Mouse (Mus musculus): ENCODE data around the gene Nat8f2.
"Not testable (repeated sequence)": the region's sequence is repeated elsewhere in the genome, so short reads cannot be mapped to it uniquely, and the experiment has no call there.

The Nat8f2 gene

DNA sequence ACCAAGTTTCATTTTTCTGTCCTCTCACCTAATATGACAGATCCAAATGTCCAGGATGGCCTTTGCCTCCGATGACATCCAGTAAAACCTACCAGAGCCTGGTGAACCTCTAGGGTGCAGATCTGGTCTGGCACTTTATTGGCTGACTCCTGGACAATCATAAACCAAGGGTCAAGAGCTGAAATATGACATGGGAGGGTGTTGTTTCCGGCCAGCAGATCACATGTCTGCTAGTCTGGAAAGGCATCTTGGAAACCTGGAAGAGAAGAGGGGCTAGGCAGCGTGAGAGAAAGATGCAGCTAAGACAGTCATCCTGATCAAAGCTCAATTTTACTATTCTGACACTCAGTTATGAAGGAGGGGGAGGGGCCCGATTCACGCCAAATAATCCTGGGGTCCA is at the start of gene Nat8f2:
Nat8f2 (minus strand) TSS at position 153 of the 400 bp plus-strand sequence.
- not testable (repeated sequence) for DNase-seq (ENCODE audit: low read depth, low spot score)

- not testable (repeated sequence) for DNase-seq (ENCODE audit: low read depth, low spot score)
Observed at GRCm38 (mm10) chr6:85918341-85918740, 49.4 kb upstream of the Nat8f2 start.

GRCm38 (mm10) chr6:85916596-85916995 is 47.6 kb upstream of the Nat8f2 start:
- DNase-seq (ENCODE audit: low read depth, low spot score), result no peak

DNA sequence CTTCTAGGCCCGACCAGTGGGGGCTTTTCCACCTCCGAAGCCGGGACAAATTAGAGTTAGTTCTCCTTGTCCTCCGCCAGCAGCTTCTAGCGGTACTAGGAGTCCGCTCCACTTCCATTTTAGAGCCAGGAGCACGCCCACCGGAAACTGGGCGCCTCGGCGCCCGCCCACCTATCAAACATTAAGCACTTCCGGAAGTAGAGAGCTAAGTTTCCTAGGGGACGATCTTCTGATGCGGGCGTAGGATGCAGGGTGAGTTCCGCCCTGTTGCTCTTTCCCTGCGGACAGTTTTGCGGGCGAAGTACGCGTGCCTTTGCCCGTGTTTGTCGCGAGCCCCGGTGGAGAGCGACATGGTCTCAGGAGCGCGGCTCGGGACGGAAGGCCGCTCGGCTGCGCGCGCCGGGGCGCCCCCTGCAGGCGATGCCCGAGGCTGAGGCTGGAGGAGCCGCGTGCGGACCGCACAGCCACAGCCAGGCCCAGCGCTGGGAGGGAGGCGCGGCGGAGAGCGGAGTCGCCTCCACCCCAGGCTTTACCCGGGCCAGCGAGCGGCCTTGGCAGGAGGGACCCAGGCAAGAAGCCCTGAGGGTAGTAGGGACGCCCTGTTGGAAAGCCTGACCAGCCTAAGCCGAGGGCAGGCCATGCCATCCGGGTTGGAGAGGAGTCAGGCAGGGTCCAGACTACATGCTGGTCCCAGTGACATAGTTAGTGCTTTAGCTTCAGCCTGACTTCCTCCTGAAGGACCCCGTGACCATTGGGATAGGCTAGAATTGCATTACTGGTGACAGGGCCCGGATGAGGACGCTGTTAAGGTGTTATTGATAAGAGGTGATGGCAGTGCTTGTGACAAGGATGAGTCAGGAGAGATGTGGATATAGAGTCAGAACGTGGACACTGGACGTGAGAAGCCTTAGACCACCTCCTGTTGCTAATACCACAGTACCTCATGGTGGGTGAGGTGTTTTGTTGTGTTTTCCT is 46.9 kb upstream of the Nat8f2 start, which contains the start of gene Nat8f1:
Nat8f1 (minus strand) TSS at position 149 of the 975 bp plus-strand sequence.
- peak; percentile 80 for DNase-seq (ENCODE audit: low read depth, low spot score)

DNA sequence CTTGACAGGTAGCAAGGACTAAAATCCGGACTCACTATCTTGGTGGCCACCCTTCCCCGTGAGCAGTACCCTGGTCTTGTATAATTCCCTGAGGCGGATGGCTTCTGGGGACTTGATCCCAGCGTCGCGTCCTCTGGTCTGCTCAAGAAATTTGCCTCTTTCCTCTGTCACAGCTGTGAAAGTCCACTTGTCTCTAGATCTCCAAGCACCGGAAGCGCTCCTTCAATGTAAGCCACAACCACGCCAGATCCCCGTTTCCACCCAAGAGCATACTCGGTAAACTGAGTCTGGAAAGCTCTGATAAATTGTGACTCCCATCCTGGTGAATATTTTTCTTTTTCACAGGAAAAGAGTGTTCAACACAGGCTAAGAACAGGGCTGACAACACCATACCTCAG is 46.2 kb upstream of the Nat8f2 start:
- DNase-seq (ENCODE audit: low read depth, low spot score), result no peak

DNA sequence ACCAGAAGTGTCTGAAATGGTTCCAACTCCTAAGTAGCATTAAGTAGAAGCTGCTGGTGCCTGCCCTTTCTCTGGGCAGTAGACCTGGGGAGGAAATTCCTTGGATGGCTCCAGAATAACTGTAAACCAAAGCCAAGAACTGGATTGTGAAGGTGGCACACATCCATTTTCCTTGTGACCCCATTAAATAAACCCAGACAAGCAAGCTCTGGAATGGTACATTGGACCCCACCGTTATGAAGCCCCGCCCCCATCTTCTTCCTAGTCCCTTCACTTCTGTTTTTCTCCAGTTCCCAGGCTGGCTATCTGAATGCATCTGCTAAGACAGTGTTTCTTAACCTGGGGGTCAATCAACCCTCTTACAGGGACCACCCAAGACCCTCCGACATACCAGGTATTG is 42.6 kb upstream of the Nat8f2 start, which contains the start of gene Tprkb:
Tprkb (plus strand) TSS at position 279 of the 400 bp plus-strand sequence.
- DNase-seq (ENCODE audit: low read depth, low spot score), result no peak

DNA sequence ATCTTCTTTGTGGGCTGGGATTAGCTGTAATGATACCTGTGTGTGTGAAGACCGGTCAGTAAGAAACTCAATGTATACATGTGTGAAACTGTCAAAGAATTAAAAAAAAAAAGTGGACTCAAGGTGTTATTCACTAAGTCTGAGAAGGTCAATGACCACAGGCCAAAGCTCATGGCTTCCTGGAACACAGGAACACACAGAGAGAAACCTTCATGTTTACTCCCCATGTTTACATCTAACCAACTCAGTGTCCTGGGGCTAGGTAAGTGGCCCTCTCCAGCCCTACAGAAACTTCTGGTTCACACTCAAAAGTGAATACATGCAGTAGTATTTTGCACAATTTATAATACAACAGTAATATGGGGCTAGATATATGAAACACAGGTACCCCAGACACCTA is 40.7 kb upstream of the Nat8f2 start:
- DNase-seq (ENCODE audit: low read depth, low spot score), result no peak

- DNase-seq (ENCODE audit: low read depth, low spot score), result no peak
Observed at GRCm38 (mm10) chr6:85908341-85908740, 39.4 kb upstream of the Nat8f2 start.

DNA sequence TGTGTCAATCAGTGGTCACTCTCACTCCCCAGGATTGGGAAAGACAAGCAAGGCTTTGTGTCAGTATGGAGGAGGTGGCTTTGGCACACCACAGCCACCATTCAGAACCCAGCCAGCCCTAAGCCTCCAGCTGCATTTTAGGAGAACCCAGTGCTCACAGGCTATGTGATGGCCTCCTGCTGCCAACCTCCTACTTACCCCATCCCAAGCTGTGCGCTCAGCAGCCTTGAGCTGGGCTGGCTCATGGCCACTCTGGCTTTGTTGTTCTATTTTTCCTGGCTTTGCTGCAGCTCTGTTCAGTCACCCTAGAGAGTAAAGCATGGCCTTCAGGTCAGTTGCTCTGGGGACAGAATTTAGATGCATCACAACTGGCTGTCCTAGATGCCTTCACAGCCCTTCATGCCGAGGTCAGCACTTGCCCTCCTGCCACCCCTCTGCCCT is 38.0 kb upstream of the Nat8f2 start:
- DNase-seq (ENCODE audit: low read depth, low spot score), result not testable (repeated sequence)

DNA sequence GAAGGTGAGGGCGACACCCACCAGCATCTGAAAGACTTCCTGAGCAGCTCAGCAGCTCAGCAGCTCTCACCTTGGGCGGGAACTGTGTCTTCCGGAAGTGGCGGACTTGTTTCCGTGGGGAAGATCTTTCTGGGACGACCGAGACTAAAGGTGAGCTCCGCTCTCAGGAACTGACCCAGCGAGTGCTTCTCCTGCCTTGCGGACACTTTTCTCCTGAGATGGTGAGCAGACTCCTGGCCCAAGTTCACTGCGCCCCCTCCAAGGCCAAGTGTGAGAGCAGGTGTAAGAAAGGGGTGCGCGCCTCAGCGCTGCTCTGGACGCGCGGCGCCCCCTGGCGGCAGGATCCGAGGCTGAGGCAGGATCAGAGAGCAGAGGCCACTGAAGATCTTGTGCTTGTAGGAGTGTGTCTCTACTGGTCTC is 35.7 kb upstream of the Nat8f2 start, which contains the start of gene Nat8f4:
Nat8f4 (minus strand) TSS at position 243 of the 420 bp plus-strand sequence.
- peak; percentile 30 for DNase-seq (ENCODE audit: low read depth, low spot score)

DNA sequence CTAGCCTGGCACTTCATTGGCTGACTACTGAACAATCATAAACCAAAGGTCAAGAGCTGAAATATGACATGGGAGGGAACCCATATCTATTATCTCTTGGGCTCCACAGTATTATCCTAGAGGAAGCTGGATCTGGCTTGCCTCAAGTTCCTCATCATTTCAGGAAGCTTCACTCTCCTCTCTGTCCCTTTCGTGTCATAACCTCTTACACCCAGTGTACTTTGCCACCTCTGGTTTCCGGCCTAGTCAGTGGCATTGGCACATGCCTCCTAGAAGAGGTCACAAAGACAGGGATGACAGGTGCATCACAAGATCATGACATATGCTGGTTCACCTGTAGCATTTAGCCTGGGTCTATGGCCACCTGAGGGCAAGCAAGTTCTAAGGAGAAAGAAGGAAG is 33.3 kb upstream of the Nat8f2 start:
- no peak for DNase-seq (ENCODE audit: low read depth, low spot score)

DNA sequence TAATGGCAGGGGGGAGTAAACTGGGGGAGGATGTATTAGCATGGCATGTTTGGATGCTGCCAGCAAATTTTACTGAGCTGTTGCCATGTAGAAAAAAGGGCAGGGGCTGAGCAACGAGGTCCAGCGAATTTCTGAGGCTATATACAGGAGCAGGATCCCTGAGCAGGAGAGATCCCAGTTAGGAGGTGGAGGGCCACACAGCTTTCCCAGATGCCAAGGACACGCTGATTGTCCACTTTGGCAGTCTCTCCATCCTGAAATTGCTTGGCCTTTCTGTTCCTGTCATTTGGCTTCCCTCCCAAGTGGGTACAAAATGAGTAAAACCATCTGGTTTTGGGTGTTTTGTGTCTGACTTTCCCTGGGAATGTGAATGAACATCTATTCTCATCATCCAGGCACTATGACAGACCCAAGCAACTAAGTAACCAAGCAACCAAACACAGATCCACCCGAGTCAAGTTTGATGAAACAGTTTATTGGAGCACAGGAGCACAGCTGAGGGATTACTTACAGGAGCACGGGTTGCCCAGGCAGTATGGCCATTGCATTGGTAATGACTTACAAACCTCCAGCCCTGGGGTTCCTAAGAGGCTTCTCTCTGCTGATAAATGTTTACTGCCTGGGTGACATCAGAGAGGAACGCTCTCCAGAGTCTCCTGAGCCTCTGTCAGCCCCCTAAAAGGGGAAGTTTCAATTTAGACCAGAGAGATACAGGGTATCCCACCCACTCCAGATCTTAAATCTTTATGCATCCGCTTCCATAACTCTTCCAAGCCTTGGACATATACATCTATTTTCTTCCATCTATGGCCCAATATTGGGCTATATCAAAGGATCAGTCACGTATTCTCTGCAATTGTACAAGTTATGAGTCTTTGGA is 29.9 kb upstream of the Nat8f2 start:
- not testable (repeated sequence) for DNase-seq (ENCODE audit: low read depth, low spot score)

GRCm38 (mm10) chr6:85895061-85895648 is 26.2 kb upstream of the Nat8f2 start:
- DNase-seq (ENCODE audit: low read depth, low spot score), result not testable (repeated sequence)

- no peak for DNase-seq (ENCODE audit: low read depth, low spot score)
Observed at GRCm38 (mm10) chr6:85888961-85889360, 20.0 kb upstream of the Nat8f2 start.

GRCm38 (mm10) chr6:85884311-85884710 is 15.4 kb upstream of the Nat8f2 start:
- DNase-seq (ENCODE audit: low read depth, low spot score), result no peak

DNA sequence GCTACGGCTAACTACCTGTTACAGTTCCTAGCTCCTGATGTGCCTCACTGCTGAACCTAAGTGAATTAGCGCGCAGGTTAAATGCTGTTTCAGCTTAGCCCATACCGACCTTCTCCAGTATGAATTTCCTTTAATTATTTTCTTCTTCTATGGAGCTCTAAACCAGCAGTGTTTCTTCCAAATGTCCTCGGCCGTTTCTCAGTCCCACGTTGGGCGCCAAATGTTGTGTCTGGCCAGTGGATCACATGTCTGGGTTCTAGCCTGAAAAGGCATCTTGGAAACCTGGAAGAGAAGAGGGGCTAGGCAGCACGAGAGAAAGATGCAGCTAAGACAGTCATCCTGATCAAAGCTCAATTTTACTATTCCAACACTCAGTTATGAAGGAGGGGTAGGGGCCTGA is 14.3 kb upstream of the Nat8f2 start:
- not testable (repeated sequence) for DNase-seq (ENCODE audit: low read depth, low spot score)

- no peak for DNase-seq (ENCODE audit: low read depth, low spot score)
Observed at GRCm38 (mm10) chr6:85867726-85868690, 950 bp downstream of the Nat8f2 start.

DNA sequence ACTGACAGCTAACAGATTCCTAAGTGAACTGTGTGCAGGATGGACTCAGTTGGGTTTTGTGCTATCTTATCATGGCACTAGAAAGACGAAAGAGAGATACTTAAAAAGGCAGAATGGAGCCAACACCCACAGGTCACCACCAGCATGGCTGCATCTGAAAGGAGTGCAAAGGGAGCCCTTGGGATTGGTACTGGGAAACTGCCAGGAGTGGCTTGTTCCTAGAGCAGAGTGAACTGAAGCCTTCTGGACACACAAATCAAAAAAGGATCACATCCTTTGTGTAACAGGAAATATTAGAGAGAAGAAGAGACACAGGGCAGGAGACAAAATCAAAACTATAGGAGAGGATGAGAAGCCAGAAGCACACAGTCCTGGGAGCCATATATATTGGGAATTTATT is 2.0 kb downstream of the Nat8f2 start:
- not testable (repeated sequence) for DNase-seq (ENCODE audit: low read depth, low spot score)

DNA sequence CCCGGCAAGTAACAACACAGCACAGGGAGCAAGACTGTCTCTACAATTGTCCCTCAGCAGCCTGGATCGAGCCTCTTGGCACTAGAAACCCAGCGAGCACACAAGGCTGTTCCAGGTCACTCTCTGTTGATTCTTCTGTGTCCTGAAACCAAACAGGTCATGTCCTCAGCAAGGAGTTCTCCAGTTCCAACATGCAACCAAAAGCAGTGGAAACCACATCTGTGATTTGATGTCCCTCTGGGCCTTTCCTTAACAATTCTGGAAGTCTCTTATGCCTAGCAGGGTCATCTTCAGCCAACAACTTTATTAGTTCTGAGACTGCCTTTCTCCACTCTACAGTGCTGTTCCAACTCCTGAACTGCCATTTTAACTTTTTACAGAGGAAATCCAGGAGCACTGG is 2.8 kb downstream of the Nat8f2 start:
- not testable (repeated sequence) for DNase-seq (ENCODE audit: low read depth, low spot score)

All from retina, postnatal 7 days (tissue).